In genomic region chr6:51362475-51363226, GRCm38 (mm10) we compare ENCODE assay signal across 7 mouse cellular contexts.
A peak's percentile ranks its signal among the peaks of the same experiment; 100 is the strongest.
DNase-seq lines count a peak whose midpoint lies in the region; ATAC-seq and TF ChIP-seq lines count a peak whose summit lies in the region.

No protein-coding gene starts in this region.

- 4% methylated on average over 15 of the region's 15 CpGs for WGBS in embryonic facial prominence, embryonic 13.5 days
- WGBS in limb, embryonic 14.5 days, result 3% methylated on average over 15 of the region's 15 CpGs
- WGBS in midbrain, postnatal 0 days, result 6% methylated on average over 15 of the region's 15 CpGs

- peak overlapping the region; percentile 11; the same call in 1 of the 2 replicates for H3K9ac ChIP-seq in embryonic facial prominence, embryonic 13.5 days
- H3K9ac ChIP-seq in limb, embryonic 14.5 days (ENCODE audit: low read depth, low read length, severe bottlenecking), result no peak overlapping the region
- H3K9ac ChIP-seq in midbrain, postnatal 0 days (replicated peaks; ENCODE audit: low read length, poor library complexity, severe bottlenecking), result no peak overlapping the region; the same call in 1 of the 2 replicates

- H3K27me3 ChIP-seq in embryonic facial prominence, embryonic 13.5 days, result peaks cover 3% of the 10 kb centered on the region; the same call in 1 of the 2 replicates
- H3K27me3 ChIP-seq in limb, embryonic 14.5 days (ENCODE audit: control insufficient read depth, insufficient read depth, low read length), result no peaks in the 10 kb centered on the region
- H3K27me3 ChIP-seq in midbrain, postnatal 0 days (ENCODE audit: insufficient read depth, low read length), result no peaks in the 10 kb centered on the region

- peak overlapping the region; percentile 54 for H3K4me2 ChIP-seq in embryonic facial prominence, embryonic 13.5 days
- H3K4me2 ChIP-seq in limb, embryonic 14.5 days (replicated peaks; ENCODE audit: low read depth, low read length, severe bottlenecking), result peak overlapping the region; percentile 37
- H3K4me2 ChIP-seq in midbrain, postnatal 0 days (ENCODE audit: low read depth, low read length, poor library complexity, severe bottlenecking), result peak overlapping the region; percentile 41

- no peaks in the 10 kb centered on the region for H3K9me3 ChIP-seq in embryonic facial prominence, embryonic 13.5 days
- H3K9me3 ChIP-seq in limb, embryonic 14.5 days (ENCODE audit: control insufficient read depth, low read length), result no peaks in the 10 kb centered on the region
- H3K9me3 ChIP-seq in midbrain, postnatal 0 days (ENCODE audit: low read length), result no peaks in the 10 kb centered on the region

- DNase-seq in adrenal gland, postnatal 14 days, result peak; percentile 89
- peak; percentile 58 to 80 for DNase-seq in heart, adult 9 months (ENCODE audit: low spot score in 2 of 2)
- peak; percentile 82 for DNase-seq in kidney, adult 9 months
- DNase-seq in limb, embryonic 14.5 days (ENCODE audit: low spot score), result peak; percentile 87
- DNase-seq in midbrain, postnatal 0 days (ENCODE audit: low spot score), result peak; percentile 85
- peak; percentile 53 to 83 for DNase-seq in spleen, postnatal 10 days (ENCODE audit: low spot score in 2 of 2)

- no peak for TF ChIP-seq POLR2A in limb, embryonic 14.5 days (IDR thresholded peaks at IDR 0.05; ENCODE audit: borderline replicate concordance, extremely low read depth, insufficient read depth, insufficient read length)

- no peaks in the 10 kb centered on the region for H3K36me3 ChIP-seq in embryonic facial prominence, embryonic 13.5 days
- H3K36me3 ChIP-seq in limb, embryonic 14.5 days (ENCODE audit: control insufficient read depth, insufficient read depth, low read length), result no peaks in the 10 kb centered on the region
- no peaks in the 10 kb centered on the region for H3K36me3 ChIP-seq in midbrain, postnatal 0 days (ENCODE audit: insufficient read depth, low read length)

- H3K27ac ChIP-seq in embryonic facial prominence, embryonic 13.5 days, result peak overlapping the region; percentile 71
- peak overlapping the region; percentile 40 for H3K27ac ChIP-seq in limb, embryonic 14.5 days (replicated peaks; ENCODE audit: low read depth, low read length)
- no peak overlapping the region; the same call in 1 of the 2 replicates for H3K27ac ChIP-seq in midbrain, postnatal 0 days (ENCODE audit: low read depth, low read length)

- peaks cover 22% of the 10 kb centered on the region for H3K4me1 ChIP-seq in embryonic facial prominence, embryonic 13.5 days
- H3K4me1 ChIP-seq in limb, embryonic 14.5 days (ENCODE audit: control insufficient read depth, insufficient read depth, low read length), result peaks cover 9% of the 10 kb centered on the region
- no peaks in the 10 kb centered on the region for H3K4me1 ChIP-seq in midbrain, postnatal 0 days (ENCODE audit: insufficient read depth, low read length)

- peak; percentile 60; the same call in 1 of the 2 replicates for ATAC-seq in embryonic facial prominence, embryonic 13.5 days (ENCODE audit: insufficient number of reproducible peaks, insufficient read depth, low FRiP score, low TSS enrichment, low read depth)
- peak; percentile 76 for ATAC-seq in limb, embryonic 14.5 days (ENCODE audit: low FRiP score, low read depth)
- 0 out of 2 replicates have a peak, but pooled peaks have one; percentile 38 for ATAC-seq in midbrain, postnatal 0 days (ENCODE audit: low FRiP score)

- peak; percentile 82 for TF ChIP-seq CTCF in midbrain, postnatal 0 days (IDR thresholded peaks at IDR 0.05)

- H3K4me3 ChIP-seq in embryonic facial prominence, embryonic 13.5 days, result peak overlapping the region; percentile 29
- H3K4me3 ChIP-seq in limb, embryonic 14.5 days (replicated peaks; ENCODE audit: low read length), result peak overlapping the region; percentile 19; the same call in 1 of the 2 replicates
- peak overlapping the region; percentile 24 for H3K4me3 ChIP-seq in midbrain, postnatal 0 days (ENCODE audit: low read depth, low read length)
